Mouse (Mus musculus) urinary bladder, postnatal 14 days (tissue): Measurements from ENCODE around the gene Nol9.
A peak's percentile ranks its signal among the peaks of the same experiment; 100 is the strongest.

Experiments
- DNase-seq: peaks from one replicate; pipeline ENCODE4 v3.0.0; 2021; ENCODE audit warnings: low spot score

Gene Nol9

DNA sequence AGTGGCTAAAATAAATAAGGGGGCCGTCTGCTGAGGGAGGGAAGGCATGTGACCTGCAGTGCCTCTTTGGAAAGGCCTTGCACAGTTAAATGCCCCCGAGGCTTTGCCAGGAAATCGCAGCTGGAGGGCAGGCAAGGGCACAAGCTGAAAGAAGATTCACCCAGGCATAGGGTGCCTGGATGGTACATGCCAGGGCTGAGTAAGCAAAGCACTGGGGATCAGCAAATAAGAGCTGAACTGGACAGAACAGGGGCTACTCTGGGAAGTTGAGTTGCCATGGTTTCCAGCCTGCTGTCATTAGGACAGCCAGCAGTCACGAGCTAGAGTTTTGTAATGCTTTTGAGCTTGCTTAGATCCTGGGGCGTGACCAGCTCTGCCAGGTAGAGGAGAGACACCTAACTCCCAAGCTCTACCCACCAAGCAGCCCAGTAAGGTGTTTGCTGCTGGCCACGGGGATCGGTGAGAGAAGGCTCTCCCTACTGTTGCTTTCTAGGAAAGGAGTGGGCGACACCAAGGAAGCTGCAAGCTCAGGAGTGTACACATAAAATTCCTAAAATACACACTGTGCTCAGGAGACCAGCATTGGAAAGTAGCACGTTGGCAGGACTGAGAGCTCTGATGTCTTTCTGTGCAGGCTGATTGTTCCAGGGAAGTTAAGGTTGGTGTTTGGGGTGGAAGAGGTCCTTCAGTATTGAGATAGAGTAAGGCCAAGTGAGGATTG lies 23.4 kb downstream of the Nol9 start:
- no peak for DNase-seq

DNA sequence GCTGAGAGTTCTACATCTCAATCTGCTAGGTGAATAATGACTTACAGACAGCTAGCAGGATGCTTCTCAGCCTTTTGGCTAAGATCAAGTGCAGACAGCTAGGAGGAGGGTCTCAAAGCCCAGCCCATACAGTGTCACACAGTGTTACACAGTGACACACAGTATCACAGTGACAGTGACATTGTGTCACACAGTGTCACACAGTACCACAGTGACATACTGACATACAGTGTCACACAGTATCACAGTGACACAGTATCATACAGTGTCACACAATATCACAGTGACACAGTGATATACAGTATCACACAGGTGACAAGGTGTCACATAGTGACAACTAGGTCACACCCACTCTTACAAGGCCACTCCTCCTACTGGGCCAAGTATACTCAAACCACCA lies 28.2 kb downstream of the Nol9 start:
- DNase-seq = no peak

DNA sequence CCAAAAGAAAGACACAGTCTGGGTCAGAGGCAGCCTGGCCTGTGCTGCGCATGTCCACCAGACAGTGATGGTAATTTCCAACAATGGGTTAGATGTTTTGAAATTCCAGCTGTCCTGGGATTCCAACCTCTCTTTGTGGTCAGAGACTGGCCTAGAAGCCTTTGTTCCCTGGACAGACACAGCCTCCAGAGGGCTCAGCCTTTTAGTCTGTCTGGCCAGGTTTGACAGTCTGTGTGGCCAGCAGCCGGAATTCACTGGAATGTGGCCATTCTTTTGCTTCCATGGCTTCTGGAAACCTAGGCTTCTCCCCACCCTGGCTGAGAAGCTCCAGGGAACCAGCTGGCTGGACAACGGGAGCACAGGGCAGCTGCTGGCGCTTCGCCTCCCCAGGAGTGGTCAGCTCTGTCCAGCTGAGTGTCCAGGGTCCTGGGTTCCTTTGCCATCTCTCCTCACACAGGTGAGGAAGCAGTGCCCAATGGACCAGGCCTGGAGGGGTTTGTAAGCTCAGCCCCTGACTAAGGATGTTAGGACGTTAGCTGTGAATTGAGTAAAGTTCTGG lies 29.1 kb downstream of the Nol9 start:
- no peak for DNase-seq

- no peak for DNase-seq
Measured at GRCm38 (mm10) chr4:152069245-152069644, 30.1 kb downstream of the Nol9 start.

DNA sequence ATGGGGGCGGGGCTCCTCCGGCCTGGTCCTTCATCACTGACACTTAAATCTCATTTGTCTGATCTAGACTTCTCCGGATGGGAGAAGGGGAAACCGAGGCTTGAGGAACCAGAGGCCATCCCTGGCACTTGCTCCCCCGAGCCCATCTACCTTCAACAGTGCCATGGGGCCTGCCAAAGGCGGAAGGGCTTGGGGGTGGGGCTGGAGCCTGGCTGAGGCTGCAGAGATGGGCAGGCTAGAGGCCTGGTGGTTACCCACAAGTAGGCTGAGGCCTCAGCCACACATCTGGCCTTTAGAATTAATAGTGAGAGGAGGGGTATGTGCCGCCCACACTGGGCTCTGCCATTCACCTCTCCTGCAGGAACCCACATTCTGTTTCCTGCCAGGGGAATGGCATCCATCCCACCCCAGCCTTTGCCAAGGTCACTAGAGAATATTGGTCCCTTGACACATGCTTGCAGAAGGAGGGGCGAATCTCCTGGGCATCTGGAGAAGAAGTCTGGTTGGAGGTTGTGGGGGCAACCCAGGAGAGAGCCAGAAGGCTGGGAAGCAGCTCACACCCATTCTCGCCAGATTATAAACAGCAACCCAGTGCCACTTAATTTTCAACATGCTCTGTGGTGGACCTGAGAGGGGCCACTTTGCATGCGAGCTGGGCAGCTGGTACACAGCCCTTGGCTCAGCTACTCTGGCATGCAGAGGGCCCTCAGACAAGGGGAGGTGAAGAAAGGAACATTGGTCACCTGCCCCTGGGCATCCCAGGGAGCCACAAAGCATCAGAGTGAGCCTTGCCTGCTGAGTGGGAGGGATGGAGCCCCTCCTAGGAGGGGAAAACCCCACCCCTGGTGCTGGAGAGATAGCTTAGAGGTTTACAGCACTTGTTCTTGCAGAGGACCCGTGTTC lies 31.6 kb downstream of the Nol9 start:
- DNase-seq = no peak

DNA sequence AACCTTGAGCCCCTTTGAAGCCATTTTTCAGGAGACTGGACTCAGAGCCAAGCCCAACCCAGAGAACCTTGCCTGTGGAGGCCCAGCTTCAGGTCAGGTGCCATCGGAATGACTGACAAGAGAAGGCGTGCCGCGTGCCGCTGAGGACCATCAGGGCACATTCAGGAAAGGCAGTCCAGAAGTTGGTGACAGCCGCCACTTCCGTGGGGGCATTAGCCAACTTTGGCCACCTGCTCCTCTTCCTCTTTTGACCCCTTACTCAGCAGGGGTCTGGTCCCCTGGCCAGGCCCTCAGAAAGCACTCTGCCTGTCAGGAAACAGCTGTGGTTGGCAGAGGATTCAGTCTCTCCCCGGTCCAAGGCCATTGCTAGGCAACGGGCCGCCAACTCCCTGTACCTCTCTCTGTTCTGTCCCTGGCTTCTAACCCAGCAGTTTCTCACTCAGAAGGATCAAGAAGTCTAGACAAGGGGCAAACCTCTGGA lies 33.0 kb downstream of the Nol9 start, which contains the start of gene Plekhg5:
Plekhg5 (plus strand) TSS at position 378 of the 481 bp plus-strand sequence.
- DNase-seq = no peak

GRCm38 (mm10) chr4:152072655-152073054 lies 33.5 kb downstream of the Nol9 start:
- no peak for DNase-seq

DNA sequence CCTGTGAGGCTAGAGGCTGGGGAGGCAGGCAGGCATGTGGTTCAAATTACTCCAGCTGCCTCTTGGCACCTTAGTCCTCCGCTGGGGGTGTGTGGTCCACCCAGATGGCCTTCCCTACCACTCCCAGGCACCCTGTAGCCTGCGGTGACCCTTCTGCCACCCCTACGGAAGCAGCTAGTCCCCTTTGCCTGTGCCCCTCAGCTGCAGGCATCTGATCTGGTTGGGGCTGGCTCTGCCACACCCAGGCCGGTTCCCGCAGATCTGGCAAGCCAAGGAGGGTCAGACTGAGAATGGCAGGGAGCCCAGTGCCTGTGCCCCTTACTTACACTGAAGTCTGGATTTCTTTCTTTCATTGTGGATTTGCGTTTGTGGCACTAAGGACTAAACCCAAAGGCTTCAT lies 34.6 kb downstream of the Nol9 start:
- DNase-seq = no peak

- no peak for DNase-seq
Measured at GRCm38 (mm10) chr4:152074548-152074947, 35.4 kb downstream of the Nol9 start.

GRCm38 (mm10) chr4:152077191-152077590 lies 38.1 kb downstream of the Nol9 start:
- no peak for DNase-seq

DNA sequence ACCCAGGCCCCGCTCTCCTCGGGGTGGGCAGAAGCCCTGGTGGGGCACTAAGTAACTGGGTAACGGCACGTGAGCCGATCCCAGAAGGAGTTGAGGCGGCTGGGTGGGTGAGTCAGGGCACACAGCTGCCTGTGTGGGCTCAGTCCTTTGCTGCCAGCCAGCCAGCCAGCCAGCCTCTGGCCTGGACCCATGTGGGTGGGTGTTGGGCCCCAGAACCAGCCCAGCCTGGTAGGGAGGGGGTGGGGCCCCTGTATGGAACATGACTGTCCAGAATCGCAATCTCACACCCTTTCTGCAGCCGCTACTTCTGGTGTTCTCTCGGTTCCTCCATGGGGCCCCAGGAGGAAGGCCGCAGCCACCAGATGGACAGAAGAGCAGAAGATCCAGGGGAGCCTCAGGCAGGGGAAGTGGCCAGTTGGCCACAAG lies 39.0 kb downstream of the Nol9 start:
- DNase-seq = no peak

- no peak for DNase-seq
Measured at GRCm38 (mm10) chr4:152079261-152079660, 40.1 kb downstream of the Nol9 start.

GRCm38 (mm10) chr4:152079931-152080330 lies 40.8 kb downstream of the Nol9 start:
- no peak for DNase-seq

DNA sequence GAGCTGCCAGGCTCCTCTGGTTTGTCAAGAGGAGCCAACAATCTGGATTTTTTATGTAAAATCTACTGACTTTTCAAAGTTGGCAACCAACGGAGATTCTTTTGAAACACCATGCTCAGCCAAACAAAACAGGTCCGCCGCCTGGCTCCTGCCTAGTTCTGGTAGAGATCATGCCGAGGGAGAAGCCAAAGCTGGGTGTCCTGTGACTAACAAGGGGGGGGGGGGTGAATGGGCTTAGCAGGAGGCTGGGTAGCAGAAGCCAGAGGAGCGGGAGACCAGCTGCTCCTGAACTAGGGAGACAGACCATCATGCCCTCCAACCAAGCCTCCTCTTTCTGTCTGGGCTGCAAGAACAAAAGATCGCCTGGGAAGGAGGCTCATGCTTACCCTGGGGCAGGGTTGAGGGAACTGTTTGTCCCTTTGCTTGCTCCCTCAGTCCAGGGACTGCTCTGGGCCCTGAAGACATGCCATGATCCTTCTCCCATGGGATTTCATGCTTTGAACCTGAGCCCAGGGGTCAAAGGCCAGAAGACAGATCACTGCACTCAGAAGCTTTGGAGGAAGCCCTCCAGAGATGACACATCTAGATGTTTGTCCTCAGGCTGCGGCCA lies 44.6 kb downstream of the Nol9 start:
- no peak for DNase-seq

GRCm38 (mm10) chr4:152084616-152085015 lies 45.5 kb downstream of the Nol9 start:
- no peak for DNase-seq

- peak; percentile 62 for DNase-seq
Measured at GRCm38 (mm10) chr4:152086505-152087210, 47.5 kb downstream of the Nol9 start.

- no peak for DNase-seq
Measured at GRCm38 (mm10) chr4:152087211-152088081, 48.3 kb downstream of the Nol9 start.

DNA sequence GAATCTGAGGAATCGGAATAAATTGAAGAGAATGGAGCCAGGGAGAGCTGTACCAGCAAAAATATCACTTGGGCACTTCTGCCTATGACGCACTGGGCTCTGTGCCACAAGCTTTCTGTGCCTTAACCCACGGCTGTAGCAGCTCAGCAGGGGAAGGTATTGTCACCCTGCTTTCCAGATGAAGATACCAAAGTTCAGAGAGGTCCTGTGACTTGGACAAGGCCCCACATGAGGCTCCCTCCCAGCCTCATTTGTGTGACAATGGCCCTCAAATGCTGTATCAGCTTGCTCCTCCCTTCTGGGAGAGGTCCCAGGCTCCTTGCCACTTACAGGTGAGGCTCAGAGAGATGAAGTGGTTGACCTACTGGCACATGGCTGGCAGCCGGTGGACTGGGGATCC lies 49.0 kb downstream of the Nol9 start:
- no peak for DNase-seq

DNA sequence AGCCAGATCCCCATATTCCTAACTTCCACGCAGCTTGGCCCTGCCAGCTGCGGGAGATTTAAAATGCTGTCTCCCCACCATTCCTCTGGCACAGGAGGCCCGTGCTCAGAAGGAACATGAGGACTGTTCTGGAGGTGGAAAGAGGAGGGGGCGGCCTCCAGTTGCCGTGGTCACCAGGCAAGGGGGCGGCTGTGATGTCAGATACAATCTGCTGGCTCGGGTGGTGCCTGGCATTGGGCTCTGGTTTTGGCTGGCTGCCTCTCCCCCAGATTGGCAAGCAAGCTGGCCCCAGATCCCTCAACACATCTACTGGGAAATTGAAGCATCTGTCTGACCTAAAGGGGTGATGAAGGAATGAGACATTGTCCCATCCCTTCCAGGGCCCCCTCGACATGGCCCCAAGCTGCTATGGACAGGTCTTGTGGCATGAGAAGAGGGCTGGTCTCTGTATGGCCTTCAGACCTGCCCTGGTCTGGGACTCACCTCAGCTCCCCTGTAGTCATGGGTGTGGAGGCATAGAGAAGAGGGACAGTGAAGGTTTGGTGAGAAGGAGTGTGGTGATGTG lies 49.5 kb downstream of the Nol9 start:
- DNase-seq = no peak

DNA sequence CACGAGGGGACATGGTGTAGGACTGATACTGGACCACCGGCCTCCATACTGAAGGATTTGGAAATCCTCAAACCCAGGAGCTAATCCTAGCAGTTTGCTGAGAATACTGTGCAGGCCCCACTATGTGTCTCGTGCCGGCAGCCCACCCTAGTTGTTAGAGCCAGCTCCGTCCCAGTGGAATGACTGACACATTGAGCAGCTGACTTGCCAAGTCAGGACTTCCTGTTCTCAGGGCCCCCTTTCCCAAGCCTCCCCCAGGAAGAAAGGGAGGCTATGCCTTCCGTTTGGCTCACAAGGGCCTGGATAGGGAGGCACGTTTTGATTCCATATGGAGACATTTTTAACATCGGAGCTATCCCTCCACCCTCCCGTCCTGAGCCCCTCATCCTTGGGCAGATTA lies 51.1 kb downstream of the Nol9 start:
- no peak for DNase-seq
